8 mouse cellular contexts compared by ENCODE assay signal in the genomic region with DNA sequence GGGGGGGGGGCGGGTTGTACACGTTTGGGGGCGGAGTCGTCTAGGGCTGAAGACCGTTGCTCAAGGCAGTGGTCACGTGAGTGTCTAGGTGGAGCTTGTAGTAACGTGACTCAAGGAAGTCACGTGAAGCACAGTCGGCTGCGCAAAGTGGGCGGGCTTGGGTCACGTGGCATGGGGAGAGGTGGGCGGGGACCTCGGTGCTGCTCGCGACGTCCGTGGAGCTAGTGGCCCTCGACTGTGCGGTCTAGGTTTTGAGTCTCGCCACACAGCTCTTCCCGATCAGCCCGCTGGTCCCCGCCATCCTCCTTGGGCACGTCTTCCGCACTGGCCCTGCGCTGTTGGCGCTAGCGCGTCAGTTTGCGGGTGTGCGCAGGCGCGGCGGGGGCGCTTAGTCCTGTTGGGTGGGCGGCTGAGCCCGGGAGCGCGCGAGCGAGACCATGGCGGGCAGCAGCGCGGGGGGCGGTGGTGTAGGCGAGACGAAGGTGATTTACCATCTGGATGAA. TPM values are rescaled to one million over a fixed set of nuclear protein-coding genes. Genes with fewer than 3 reads are reported as not detected.
DNase-seq lines count a peak whose midpoint lies in the region; ATAC-seq and TF ChIP-seq lines count a peak whose summit lies in the region.

A gene (plus strand): TSS at position 200 of the 503 bp plus-strand sequence.

- H3K4me3 ChIP-seq in ES-Bruce4 (ENCODE audit: low read depth, low read length): peak within 1 kb of the TSS; percentile 87
- peak within 1 kb of the TSS; percentile 80 for H3K4me3 ChIP-seq in forebrain, embryonic 12.5 days (replicated peaks)
- H3K4me3 ChIP-seq in heart, postnatal 0 days (ENCODE audit: low read depth, low read length): peak within 1 kb of the TSS; percentile 86
- peak within 1 kb of the TSS; percentile 90 for H3K4me3 ChIP-seq in lung, adult 2 months (replicated peaks; ENCODE audit: extremely low read depth, low read depth, low read length)

- no peaks in the 10 kb centered on the region for H3K27me3 ChIP-seq in ES-Bruce4 (ENCODE audit: control insufficient read depth, insufficient read depth, low read length, poor library complexity, severe bottlenecking)
- H3K27me3 ChIP-seq in forebrain, embryonic 12.5 days: no peaks in the 10 kb centered on the region
- no peaks in the 10 kb centered on the region for H3K27me3 ChIP-seq in heart, postnatal 0 days (ENCODE audit: control insufficient read depth, insufficient read depth, low read length)

- peak within 1 kb of the TSS; percentile 73 for H3K27ac ChIP-seq in ES-Bruce4 (ENCODE audit: insufficient read depth, low read length)
- peak within 1 kb of the TSS; percentile 98 for H3K27ac ChIP-seq in forebrain, embryonic 12.5 days
- H3K27ac ChIP-seq in heart, postnatal 0 days (ENCODE audit: low read depth): peak within 1 kb of the TSS; percentile 87

- DNase-seq in c-Kit-positive CD71-positive TER-119-positive erythroid progenitor cells, embryonic 14.5 days (ENCODE audit: low spot score): peak; percentile 89
- peak; percentile 98 for DNase-seq in heart, postnatal 0 days (ENCODE audit: low spot score)
- peak; percentile 95 to 96 for DNase-seq in kidney, postnatal 4 days
- DNase-seq in lung, adult 2 months: peak; percentile 80
- DNase-seq in thymus, adult 18-20 months: peak; percentile 85 to 89

- peak; percentile 78 for ATAC-seq in forebrain, embryonic 12.5 days (ENCODE audit: low FRiP score)
- peak; percentile 54 for ATAC-seq in heart, postnatal 0 days (ENCODE audit: insufficient read depth, low read depth)
- peak; percentile 39 for ATAC-seq in neutrophil, adult 5-6 weeks (ENCODE audit: extremely low read depth, insufficient number of reproducible peaks, low FRiP score, poor library complexity, severe bottlenecking)

- H3K9ac ChIP-seq in ES-Bruce4 (ENCODE audit: low read depth, poor library complexity, severe bottlenecking): peak within 1 kb of the TSS; percentile 86
- H3K9ac ChIP-seq in forebrain, embryonic 12.5 days: peak within 1 kb of the TSS; percentile 88
- H3K9ac ChIP-seq in heart, postnatal 0 days (replicated peaks; ENCODE audit: low read depth, low read length): peak within 1 kb of the TSS; percentile 77

- TF ChIP-seq EP300 in ES-Bruce4 (IDR thresholded peaks at IDR 0.05; ENCODE audit: insufficient read depth, low read depth, low read length): peak; percentile 90
- TF ChIP-seq EP300 in heart, postnatal 0 days (IDR thresholded peaks at IDR 0.05; ENCODE audit: low read depth): peak; percentile 79; the same call in 1 of the 2 replicates

- H3K36me3 ChIP-seq in ES-Bruce4 (ENCODE audit: control insufficient read depth, insufficient read depth, low read length, poor library complexity, severe bottlenecking): peaks cover 33% of the 10 kb centered on the region
- H3K36me3 ChIP-seq in forebrain, embryonic 12.5 days (replicated peaks): peaks cover 37% of the 10 kb centered on the region
- peaks cover 32% of the 10 kb centered on the region for H3K36me3 ChIP-seq in heart, postnatal 0 days (replicated peaks; ENCODE audit: control insufficient read depth, insufficient read depth, low read length)

- no peak for TF ChIP-seq CTCF in ES-Bruce4 (IDR thresholded peaks at IDR 0.05; ENCODE audit: low read depth, low read length)
- no peak for TF ChIP-seq CTCF in heart, postnatal 0 days (IDR thresholded peaks at IDR 0.05; ENCODE audit: low read depth)
- no peak for TF ChIP-seq CTCF in lung, adult 2 months (IDR thresholded peaks at IDR 0.05; ENCODE audit: insufficient read depth, low read length)

- H3K4me1 ChIP-seq in ES-Bruce4 (ENCODE audit: control insufficient read depth, insufficient read depth, low read length): no peaks in the 10 kb centered on the region
- H3K4me1 ChIP-seq in forebrain, embryonic 12.5 days: peaks cover 52% of the 10 kb centered on the region
- peaks cover 11% of the 10 kb centered on the region for H3K4me1 ChIP-seq in heart, postnatal 0 days (ENCODE audit: control insufficient read depth, insufficient read depth)
- H3K4me1 ChIP-seq in lung, adult 2 months (ENCODE audit: control insufficient read depth, insufficient read depth, low read length): peaks cover 9% of the 10 kb centered on the region

- peak within 1 kb of the TSS; percentile 87 for H3K4me2 ChIP-seq in forebrain, embryonic 12.5 days
- H3K4me2 ChIP-seq in heart, postnatal 0 days (ENCODE audit: low read depth, low read length): peak within 1 kb of the TSS; percentile 96

- TF ChIP-seq POLR2A in ES-Bruce4 (IDR thresholded peaks at IDR 0.05; ENCODE audit: insufficient read depth, low read length): peak; percentile 88
- peak; percentile 97 for TF ChIP-seq POLR2A in lung, adult 2 months (IDR thresholded peaks at IDR 0.05; ENCODE audit: borderline replicate concordance, extremely low read depth, low read depth, low read length)

- 0% methylated on average over 48 of the region's 48 CpGs for WGBS in forebrain, embryonic 12.5 days
- WGBS in heart, postnatal 0 days: under 1% methylated on average over 46 of the region's 48 CpGs
- WGBS in lung, adult 2 months: 1% methylated on average over 48 of the region's 48 CpGs

- no peaks in the 10 kb centered on the region for H3K9me3 ChIP-seq in ES-Bruce4 (replicated peaks; ENCODE audit: control insufficient read depth, insufficient read depth, low read length, poor library complexity, severe bottlenecking)
- H3K9me3 ChIP-seq in forebrain, embryonic 12.5 days: no peaks in the 10 kb centered on the region
- no peaks in the 10 kb centered on the region for H3K9me3 ChIP-seq in heart, postnatal 0 days (replicated peaks; ENCODE audit: control insufficient read depth, low read length)

RNA-seq across cellular contexts. Expression of the gene that starts here (rescaled TPM):
- polyA plus RNA-seq in ES-Bruce4 (2011; ENCODE audit: insufficient read depth, insufficient read length, low read depth, missing spikeins): 60.1 and 63.3 TPM in 2 replicates
- 45.2 and 46.6 TPM in 2 replicates for polyA plus RNA-seq in forebrain, embryonic 12.5 days (2016; fragmentation: Nextera tagmentation; extraction: Ambion mirVana)
- total RNA-seq in heart, postnatal 0 days (2014; rRNA removed; ENCODE audit: low replicate concordance): 10.8 TPM in 2 replicates
- polyA plus RNA-seq in heart, postnatal 0 days (2015; fragmentation: Nextera tagmentation; extraction: Ambion mirVana): 6.5 and 7.5 TPM in 2 replicates
- polyA plus RNA-seq in lung, adult 2 months (2012; rRNA removed): 16.7 and 20.8 TPM in 2 replicates
- 41.0 and 41.7 TPM in 2 replicates for total RNA-seq in neutrophil, adult 5-6 weeks (2017)

Comparison
In these comparisons a context has a peak if more than half of its experiments do, and no peak if none do; other contexts are left out.
1. Peak in every context shown above with its lines: DNase-seq, ATAC-seq, H3K4me3 ChIP-seq and H3K27ac ChIP-seq.